Mouse (Mus musculus) cortical plate, adult 2 months (tissue): Measurements from ENCODE around the gene Gpr135. TPM values are rescaled to one million over a fixed set of nuclear protein-coding genes. Genes with fewer than 3 reads are reported as not detected.
A peak's percentile ranks its signal among the peaks of the same experiment; 100 is the strongest.

Experiments
- H3K27ac ChIP-seq: fragments of 200-500 bp; 2 replicates; pipeline ENCODE4 v1.5.1; 2012; ENCODE audit warnings: low read length, control low read depth, inconsistent platforms; ENCODE audit not compliant: insufficient read depth
- H3K4me1 ChIP-seq: fragments of 200-500 bp; 2 replicates; pipeline ENCODE4 v1.6.1; 2011; ENCODE audit warnings: low read length; ENCODE audit not compliant: control insufficient read depth, insufficient read depth
- H3K4me3 ChIP-seq: fragments of 200-500 bp; 2 replicates; pipeline ENCODE4 v1.5.1; 2011; ENCODE audit warnings: mild to moderate bottlenecking, low read length, control low read depth; ENCODE audit not compliant: insufficient read depth
- CTCF ChIP-seq: fragments of 200-500 bp; IDR thresholded peaks from 2 replicates; pipeline ENCODE4 v1.5.1; 2011; ENCODE audit warnings: mild to moderate bottlenecking, control low read depth, low read length; ENCODE audit not compliant: insufficient read depth; ENCODE audit errors: extremely low read depth
- POLR2A ChIP-seq: fragments of 200-500 bp; IDR thresholded peaks from 2 replicates; pipeline ENCODE4 v1.6.1; 2011; ENCODE audit warnings: mild to moderate bottlenecking, low read length, control low read depth; ENCODE audit not compliant: insufficient read depth; ENCODE audit errors: extremely low read depth
- polyA plus RNA-seq: library from polyadenylated mRNA; depleted of rRNA; stranded (reverse); fragments of >200 nt; gene quantifications from 2 replicates; pipeline ENCODE4 v1.2.3, GENCODE M21; 2012

Gene Gpr135
- polyA plus RNA-seq, 1 experiment: 10.7 TPM

DNA sequence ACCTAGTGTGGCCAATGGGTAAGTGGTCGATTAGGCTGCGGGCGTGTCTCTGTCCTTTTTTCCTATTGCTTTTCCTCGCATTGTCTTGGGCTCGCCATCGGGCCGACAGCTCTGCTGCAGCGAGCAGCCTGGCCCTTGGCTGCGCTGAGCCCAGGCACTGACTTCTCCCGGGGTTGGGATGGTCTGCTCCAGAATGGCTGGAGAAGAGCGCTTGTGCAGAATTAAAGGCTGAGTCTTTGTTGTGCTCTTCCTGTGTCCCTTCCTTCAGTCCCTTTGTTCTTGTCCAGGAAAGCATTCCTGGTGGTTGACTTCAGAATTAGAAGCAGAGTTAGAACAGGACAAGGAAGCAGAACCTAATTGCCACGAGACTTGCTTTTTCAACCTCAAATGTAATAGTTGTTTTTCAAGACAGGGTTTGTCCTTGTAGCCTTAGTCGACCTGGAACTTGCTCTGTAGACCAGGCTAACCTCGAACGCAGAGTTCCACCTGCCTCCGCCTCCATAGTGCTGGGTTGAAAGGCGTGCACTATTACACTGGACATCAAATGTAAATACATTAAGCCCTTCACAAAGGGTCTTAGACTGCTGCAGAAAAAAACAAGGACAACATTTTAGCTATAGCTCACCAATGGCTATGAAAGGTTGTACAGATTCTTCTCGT lies 15.4 kb upstream of the Gpr135 start:
- Histone ChIP-seq H3K4me3 (peak overlapping the region; percentile 64), H3K27ac (peak overlapping the region; percentile 55), H3K4me1 (peaks cover 4% of the 10 kb centered on the region; the same call in 1 of the 2 replicates)
- no peak for TF ChIP-seq CTCF
- TF ChIP-seq POLR2A: 0 out of 2 replicates have a peak, but pooled peaks have one; percentile 76

DNA sequence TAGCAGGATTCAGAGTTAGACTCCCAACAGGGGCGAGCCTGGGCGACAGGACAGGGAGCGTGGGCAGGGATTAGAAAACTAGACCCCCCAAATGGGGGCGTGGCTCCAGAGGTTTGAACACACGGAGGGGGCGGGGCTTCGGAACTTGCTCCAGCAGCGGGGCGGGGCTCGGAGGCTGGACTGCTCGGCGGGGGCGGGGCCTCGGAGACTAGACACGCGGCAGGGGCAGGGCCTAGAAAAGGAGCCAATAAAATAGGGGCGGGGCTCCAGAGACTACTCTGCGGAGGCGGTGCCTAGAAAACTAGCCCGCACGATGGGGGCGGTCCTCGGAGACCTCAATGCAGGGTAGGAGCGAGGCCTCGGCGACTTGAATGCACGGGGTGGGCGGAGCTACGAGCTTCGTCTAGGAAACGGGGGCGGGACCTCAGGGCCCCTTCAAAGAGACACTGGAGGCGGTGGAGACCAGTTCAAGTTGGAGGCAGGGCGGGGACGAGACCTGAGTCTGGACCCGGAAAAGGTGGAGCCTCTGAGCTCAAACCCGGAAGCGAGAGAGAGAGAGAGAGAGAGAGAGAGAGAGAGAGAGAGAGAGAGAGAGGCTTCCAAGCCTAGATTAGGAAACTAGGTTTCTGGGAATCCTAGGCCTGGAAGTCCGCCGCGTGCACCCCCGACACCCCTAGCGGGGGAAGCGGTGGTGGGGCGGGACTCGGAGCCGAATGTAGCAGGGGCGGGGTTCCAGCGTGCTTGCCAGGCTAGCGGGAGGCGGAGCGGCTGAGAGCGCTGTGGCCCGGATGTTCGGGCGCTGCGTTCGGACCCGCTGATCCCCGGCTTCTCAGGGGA lies 14.6 kb upstream of the Gpr135 start, which contains the start of the genes L3hypdh and Jkamp:
L3hypdh (minus strand) TSS at position 111 of the 837 bp plus-strand sequence.
Jkamp (plus strand) TSS at position 261 of the 837 bp plus-strand sequence.
- peak within 1 kb of the TSS; percentile 66 for H3K27ac ChIP-seq
- H3K4me1 ChIP-seq: peaks cover 4% of the 10 kb centered on the region; the same call in 1 of the 2 replicates
- H3K4me3 ChIP-seq: peak within 1 kb of the TSS; percentile 64
- TF ChIP-seq CTCF (no peak), POLR2A (peak; percentile 30; the same call in 1 of the 2 replicates)

DNA sequence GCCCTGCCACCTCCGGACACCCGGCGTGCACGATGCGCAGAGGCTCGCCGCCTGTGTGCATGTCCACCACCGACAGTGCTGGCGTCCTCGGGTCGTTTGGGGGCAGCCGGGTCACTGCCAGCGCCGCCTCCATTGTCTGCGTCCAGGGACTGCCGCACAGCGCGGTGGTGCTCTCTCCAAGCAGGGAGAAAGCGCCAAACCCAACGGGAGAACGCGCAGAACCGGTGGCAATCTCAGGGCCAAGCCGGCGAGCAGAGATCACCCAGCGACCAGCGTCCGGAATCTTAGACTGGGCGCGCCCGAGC lies 14.1 kb upstream of the Gpr135 start:
- TF ChIP-seq CTCF (no peak), POLR2A (no peak)

DNA sequence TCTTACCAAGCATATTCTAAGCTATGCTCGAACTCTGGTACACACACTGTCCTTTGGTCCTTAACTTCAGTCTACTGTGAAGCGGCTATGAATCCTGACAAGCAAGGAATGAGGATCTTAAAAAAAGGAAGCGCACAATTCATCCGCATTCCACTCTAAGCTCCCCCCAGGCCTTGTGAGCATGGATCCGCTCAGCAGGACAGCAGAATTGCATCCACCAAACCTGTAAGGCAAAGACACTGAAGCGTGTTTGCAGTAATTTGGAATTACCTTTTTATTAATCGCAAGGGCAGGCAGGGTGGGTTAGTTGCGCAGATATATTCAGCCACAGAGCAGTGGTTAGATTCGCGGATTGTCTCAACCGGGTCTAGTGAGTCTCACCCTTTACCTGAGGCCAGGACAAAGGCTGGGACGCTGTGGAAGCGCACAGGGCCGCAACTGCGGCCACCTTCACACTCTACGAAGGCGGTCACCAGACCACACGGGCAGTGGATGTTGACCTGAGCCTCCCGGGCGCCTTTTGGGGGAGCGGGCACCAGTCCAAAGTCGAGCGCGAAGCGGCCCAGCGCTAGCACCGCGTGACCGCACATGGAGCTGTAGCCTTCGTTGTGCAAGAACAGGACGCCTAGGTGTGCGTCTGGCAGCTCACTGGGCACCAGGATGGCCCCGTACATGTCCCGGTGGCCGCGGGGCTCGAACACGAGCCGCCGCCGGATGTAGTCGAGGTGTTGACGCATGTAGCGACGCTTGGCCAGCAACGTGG lies 13.5 kb upstream of the Gpr135 start:
- peak overlapping the region; percentile 66 for H3K27ac ChIP-seq

More for the DNA sequence above, 14.1 kb upstream of the Gpr135 start:
- peaks cover 4% of the 10 kb centered on the region; the same call in 1 of the 2 replicates for H3K4me1 ChIP-seq
- peak overlapping the region; percentile 64 for H3K4me3 ChIP-seq
- H3K27ac ChIP-seq: peak overlapping the region; percentile 66

DNA sequence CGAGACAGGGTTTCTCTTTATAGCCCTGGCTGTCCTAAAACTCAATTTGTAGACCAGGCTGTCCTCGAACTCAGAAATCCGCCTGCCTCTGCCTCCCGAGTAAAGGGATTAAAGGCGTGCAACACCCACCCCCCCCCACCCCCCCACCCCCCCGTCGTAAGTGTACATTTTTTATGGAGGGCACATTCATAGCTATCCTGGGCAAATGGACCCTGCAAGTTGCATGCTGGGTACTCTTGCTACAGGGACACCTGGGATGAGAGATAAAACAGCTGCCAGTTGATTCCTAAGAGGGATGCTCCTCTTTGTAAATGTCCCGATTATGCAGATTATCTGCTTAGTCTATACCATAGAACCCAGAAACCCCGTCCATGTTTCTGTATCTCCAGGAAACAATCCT lies 12.3 kb upstream of the Gpr135 start:
- no peak for TF ChIP-seq CTCF
- no peak for TF ChIP-seq POLR2A
- peaks cover 4% of the 10 kb centered on the region; the same call in 1 of the 2 replicates for H3K4me1 ChIP-seq
- no peak overlapping the region for H3K27ac ChIP-seq
- H3K4me3 ChIP-seq: no peak overlapping the region

More for the DNA sequence above, 13.5 kb upstream of the Gpr135 start:
- TF ChIP-seq POLR2A (no peak), CTCF (no peak)
- peak overlapping the region; percentile 64 for H3K4me3 ChIP-seq
- peaks cover 4% of the 10 kb centered on the region; the same call in 1 of the 2 replicates for H3K4me1 ChIP-seq

DNA sequence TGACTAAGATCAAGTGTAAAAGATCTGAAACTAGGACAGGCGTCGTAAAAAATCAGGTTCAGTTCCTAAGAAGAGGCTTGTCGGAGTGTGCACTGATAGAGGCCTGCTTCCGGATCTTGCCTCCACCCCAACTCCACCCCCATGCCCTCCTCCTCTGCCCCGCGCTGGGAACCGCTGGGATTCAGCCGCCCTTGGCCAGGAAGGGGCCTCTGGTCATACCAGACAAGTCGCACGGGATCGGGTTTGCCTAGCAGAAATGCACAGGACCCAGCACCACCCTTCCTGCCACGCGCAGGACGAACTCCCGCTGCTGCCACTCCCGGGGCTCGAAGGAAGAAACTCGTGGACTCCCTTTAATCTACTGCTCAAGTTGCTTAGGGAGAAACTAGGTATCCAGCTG lies 11.4 kb upstream of the Gpr135 start:
- Histone ChIP-seq H3K4me3 (no peak overlapping the region), H3K4me1 (peaks cover 2% of the 10 kb centered on the region; the same call in 1 of the 2 replicates), H3K27ac (no peak overlapping the region)
- TF ChIP-seq CTCF (no peak), POLR2A (no peak)

DNA sequence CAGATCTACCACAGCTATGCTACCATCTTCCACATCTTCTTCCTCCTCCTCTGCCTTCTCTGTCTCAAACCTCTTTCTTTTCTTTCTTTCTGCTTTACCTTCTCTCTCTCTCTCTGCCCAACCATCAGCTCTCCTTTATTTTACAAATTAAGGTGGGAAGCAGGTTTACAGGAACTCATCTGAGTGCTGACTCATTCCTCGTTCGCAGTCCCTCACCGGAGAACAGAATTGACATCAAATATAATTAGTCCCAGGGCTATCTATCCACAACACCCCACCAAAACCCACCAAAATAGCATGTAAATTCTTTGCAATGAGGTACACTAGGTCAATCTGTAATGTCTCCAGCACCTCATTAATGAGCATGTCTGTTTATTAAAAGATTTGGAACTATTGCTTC lies 11.0 kb upstream of the Gpr135 start:
- no peak overlapping the region for H3K27ac ChIP-seq
- no peak for TF ChIP-seq CTCF
- no peak for TF ChIP-seq POLR2A

DNA sequence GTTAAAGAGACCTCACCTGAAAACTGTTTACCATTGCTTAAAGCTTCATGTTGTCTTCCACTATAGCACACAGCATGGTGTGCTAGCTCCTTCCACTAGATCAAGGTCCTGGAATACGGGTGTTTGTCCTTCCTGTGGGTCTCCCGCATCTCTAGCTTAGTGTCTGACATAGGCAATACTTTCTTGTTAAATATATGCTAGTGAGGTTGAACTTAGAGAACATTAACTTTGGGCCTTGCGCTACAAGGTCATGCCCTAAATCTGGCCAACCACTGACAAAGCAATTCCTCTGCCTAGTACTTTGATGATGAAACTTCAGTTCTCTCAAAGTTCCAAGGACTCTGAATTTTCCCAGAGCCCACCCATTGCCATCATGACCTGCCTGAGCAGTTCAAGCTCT lies 7.3 kb upstream of the Gpr135 start:
- Histone ChIP-seq H3K4me3 (no peak overlapping the region), H3K27ac (no peak overlapping the region), H3K4me1 (no peaks in the 10 kb centered on the region)
- no peak for TF ChIP-seq POLR2A
- TF ChIP-seq CTCF: no peak

More for the DNA sequence above, 11.0 kb upstream of the Gpr135 start:
- Histone ChIP-seq H3K4me1 (peaks cover 2% of the 10 kb centered on the region; the same call in 1 of the 2 replicates), H3K4me3 (no peak overlapping the region)
